Mouse (Mus musculus): ENCODE results near the gene Prrg4.
A peak's percentile ranks its signal among the peaks of the same experiment; 100 is the strongest.
"Not testable (repeated sequence)": the region's sequence is repeated elsewhere in the genome, so short reads cannot be mapped to it uniquely, and the experiment has no call there.

Prrg4 gene

DNA sequence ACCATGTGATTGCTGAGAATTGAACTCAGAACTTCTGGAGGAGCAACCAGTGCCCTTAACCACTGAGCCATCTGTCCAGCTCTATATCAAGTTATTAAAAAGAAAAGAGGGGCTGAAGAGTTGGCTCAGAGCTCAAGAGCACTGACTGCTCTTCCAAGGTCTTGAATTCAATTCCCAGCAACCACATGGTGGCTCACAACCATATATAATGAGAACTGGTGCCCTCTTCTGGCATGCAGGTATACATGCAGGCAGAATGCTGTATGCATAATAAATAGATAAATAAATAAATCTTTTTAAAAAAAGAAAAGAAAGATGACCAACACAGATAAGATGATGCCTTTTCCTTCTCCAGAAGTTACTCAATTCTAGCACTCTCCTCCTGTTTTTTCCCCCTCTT is 8.7 kb downstream of the Prrg4 start:
- no peak for DNase-seq

DNA sequence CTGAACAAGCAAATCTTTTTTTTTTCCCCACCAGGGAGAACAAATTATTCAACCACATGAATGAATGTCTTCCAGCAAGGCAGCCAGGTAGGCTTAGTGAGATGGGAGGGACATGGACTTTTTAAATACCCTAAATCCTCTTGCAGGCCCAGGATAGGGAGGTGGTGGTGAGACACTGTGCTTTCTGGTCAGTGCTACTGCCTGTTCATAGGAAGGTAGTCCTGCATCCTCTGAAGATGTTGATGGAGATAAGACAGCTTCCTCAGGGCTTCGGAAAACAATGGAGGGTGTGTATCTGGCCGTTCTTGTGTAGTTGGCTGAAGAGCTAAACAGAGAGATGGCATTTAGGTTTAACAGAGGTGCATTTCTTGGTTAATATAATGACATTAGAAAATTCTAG is 17.2 kb downstream of the Prrg4 start:
- no peak for DNase-seq

DNA sequence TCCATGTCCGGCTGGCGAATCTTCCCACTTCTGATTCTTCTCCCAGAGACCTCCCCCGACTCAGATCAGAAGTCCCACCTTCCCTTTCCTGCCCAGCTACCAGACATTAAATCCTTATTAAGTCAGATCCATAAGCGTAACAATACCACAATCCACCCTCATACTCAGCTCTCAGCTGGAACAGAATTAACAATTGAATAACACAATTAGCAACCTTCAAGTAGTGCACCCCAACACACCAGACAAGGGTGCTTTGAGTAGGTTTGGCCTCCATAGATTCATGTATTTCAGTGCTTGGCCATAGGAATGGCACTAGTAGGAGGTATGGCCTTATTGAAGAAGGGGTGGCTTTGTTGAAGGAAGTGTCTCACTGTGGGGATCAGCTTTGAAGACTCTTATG is 23.5 kb downstream of the Prrg4 start:
- no peak for DNase-seq

DNA sequence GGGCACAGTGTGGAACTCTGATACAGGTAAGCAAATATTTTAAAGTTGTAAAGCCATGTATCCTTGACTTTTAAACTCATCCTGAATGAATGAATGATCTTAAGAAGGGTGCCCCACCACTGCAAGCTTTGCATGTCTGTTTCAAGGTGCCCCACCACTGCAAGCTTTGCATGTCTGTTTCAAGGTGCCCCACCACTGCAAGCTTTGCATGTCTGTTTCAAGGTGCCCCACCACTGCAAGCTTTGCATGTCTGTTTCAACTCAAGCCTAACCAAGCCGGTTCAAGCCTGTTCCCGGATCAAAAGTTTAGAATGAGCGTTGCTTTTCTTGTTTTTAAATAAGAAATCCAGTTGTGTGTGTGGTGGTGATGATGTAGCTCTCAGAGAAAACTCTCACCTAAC is 30.9 kb downstream of the Prrg4 start:
- DNase-seq: not testable (repeated sequence)

DNA sequence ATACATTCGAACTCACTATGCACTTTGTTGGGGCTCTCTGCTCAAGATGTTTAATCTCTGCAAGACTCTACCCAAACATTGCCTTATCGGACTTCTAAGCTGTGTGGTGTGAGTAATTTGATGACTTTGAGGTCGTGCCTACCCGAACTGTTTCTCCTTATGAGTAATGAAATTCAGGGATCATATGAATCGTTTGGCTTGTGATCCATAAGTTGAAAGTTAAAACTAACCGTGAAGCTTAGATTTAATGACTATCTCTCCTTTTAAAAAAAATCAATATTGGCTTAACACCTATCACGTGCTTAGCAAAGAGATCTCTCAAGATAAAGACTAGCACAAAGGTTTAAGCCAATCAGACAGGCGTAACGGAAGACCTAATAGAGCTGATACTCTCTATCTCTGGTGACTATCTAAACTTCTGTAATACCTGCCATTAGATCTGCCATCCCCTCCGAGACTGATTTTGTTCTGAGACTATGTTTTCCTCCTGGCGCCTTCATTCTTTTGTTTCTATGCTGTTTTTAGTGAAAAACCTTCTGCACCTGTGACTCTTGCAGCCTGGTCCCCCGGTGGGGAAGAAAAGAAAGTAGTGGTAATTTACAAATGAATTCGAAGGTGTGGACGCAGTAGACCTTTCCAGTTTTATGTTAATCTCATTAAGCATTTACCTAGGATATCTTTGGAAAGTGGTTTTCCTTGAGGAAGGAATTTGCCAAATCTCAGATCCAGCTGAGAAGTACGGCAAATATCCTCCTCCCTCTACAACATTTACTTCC is 31.9 kb downstream of the Prrg4 start:
- peak; percentile 14 for DNase-seq

DNA sequence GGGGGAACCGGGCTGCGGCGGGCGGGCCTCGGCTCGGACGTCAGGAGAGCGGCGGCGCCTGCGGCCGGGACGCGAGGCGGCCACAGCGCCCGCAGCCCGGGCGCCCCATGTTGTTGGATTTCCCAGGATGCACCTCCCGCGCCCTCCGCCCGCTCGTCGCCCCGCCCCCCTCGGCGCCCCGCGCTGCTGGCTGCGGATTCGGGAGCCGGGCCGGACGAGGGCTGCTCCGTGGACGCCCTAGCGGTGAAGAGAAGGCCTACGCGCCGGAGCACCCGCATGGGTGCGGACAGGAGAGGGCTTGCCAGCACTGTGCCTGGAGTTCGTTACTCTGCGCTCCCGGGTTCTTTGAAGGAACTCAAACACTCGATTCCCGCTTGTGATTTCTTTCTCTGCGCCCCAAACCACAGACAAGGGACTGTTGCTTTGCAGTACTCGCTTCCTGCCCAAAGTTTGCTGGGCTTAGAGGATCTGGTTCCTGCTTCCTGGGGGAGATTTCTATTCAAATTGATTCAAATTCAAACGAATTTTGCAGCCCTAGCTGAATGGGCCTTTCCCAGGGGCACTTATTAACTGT is 32.7 kb downstream of the Prrg4 start:
- peak; percentile 93 for DNase-seq

DNA sequence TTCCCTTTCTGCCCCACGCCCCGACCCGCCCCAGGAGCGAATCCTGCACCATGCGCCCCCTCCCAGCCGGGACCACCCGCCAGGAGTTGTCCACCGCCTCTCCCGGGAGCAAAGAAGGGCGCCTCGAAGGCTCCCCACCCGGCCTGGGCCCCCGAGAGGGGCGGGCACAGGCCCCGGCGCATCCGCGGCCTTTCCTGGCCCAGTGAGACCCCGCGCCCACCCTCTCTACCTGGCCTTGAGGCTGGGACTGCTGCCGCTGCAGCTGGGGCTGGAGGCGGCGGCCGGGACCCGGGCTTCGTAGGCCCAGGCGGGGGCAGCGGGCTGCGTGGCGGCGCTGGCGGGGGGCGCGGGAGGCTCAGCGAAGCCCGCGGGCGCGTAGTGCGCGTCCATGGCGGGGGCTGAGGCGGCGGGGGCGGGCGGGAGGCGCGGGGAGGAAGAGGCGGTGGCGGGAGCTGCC is 33.3 kb downstream of the Prrg4 start, which contains the start of gene Qser1:
Gene Qser1, minus strand, starts transcription at position 390 of the 457 bp plus-strand sequence.
- DNase-seq: no peak

DNA sequence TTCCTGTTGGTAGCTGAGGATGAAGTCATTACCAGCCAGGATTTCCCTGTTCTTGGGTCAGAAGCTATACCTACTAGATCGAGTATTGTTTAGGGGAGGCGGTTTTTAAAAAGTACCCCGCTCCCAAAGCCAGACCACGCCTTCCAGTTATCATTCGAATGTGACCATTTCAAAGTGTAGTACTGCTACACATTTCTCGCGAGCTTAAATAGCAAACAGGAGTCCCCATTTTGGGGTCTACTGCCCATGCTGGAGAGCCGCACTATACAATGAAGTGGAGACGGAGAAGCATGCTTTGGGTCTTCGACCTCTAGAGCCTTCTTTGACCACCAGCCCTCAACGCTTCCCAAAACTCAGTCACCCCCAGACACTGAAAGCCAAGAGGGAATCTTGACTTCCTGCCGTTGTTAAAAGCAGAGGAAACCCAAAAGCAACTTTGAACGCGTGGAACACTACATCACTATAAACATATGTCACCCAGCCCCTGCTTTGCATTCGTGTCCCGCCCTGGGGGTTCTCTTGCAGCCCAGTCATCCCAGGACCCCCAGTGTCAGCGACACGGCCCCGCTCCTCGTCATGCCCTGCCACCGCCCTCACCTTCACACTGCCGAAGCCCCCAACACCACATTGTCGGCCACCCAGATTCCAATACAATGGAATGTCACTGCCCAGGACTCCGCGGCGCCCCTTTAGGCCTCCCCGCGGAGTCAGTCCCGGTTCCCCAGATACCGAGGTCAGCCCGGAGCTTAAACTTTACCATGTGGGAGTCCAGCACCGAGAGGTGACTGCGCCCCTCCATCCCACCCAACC is 33.9 kb downstream of the Prrg4 start:
- peak; percentile 31 for DNase-seq

DNA sequence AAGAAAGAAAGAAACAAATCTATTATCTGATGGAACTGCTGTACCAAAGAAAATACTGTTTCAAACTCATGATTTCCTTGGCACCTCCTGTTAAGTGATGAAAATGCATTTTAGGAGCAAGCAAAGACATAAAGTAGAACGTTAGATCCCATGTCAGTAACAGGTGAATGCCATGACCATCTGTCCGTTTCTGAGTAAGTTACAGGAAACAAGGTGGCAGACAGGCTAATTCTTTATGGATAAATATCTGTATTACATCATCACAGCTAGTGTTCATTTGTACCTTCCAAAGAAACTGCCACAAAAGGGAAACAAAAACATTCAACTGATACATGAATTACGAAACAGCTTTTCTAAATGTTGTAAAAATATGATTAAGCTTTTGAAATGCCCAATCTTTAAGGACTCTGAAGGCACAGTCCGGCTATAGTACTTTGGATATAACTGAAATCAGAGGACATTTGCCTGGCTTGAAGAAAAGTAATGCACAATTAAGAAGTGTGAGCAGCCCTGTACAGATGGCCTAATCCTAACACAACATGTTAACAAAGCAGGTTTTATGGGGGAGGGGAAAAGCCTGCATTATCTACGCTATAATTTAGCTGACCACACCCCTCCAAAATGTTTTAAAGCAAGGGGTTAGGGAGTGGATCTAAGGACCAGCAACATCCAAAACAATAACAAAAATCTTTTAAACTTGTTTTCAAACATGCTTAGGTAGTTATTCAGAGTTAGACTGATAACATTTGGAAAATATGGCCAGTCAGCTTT is 35.3 kb downstream of the Prrg4 start:
- no peak for DNase-seq

DNA sequence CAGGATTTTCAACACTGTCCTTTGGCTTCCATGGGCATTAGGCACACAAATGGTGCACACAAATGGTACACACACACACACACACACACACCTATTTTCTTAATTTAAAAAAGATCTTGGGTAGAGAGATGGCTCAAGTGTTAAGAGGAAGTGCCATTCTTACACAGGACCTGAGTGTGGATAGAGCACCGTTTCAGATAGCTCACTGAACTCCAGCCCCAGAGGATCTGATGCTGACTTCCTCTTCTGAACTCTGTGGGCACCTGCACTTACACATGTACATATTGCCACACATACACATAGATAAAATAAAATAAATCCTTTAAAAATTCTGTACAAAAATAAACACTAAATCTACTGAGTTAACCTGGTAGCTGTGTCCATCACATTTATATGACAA is 44.2 kb downstream of the Prrg4 start:
- no peak for DNase-seq

All from kidney, adult 9 months (tissue).